Mouse (Mus musculus) intestine, embryonic 14.5 days (tissue): ENCODE measurements around the gene Gpr3. TPM values are rescaled to one million over a fixed set of nuclear protein-coding genes. Genes with fewer than 3 reads are reported as not detected.

ENCODE experiments used
- ATAC-seq: fragments of 200-750 bp; cut with Nextera tagmentation; replicated peaks from 2 replicates; pipeline ENCODE4 v1.8.0; 2017; ENCODE audit warnings: low read depth, moderate number of reproducible peaks, moderate TSS enrichment, moderate library complexity; ENCODE audit not compliant: low FRiP score, low TSS enrichment
- DNase-seq: peaks from one replicate; pipeline ENCODE4 v3.0.0-alpha.2; 2018; ENCODE audit warnings: low spot score
- H3K27ac ChIP-seq: fragments of 300-500 bp; sonication (generic); 2 replicates; pipeline ENCODE4 v1.5.1; 2014; ENCODE audit warnings: low read depth, mild to moderate bottlenecking, control low read depth
- H3K27me3 ChIP-seq: fragments of 300-500 bp; sonication (generic); replicated peaks from 2 replicates; pipeline ENCODE4 v1.6.1; 2014; ENCODE audit warnings: low read length, control low read depth; ENCODE audit not compliant: control insufficient read depth, insufficient read depth
- H3K36me3 ChIP-seq: fragments of 300-500 bp; sonication (generic); 2 replicates; pipeline ENCODE4 v1.6.1; 2014; ENCODE audit warnings: low read length, control low read depth; ENCODE audit not compliant: control insufficient read depth, insufficient read depth
- H3K4me1 ChIP-seq: fragments of 300-500 bp; sonication (generic); replicated peaks from 2 replicates; pipeline ENCODE4 v1.6.1; 2014; ENCODE audit warnings: low read length, control low read depth, mixed read lengths; ENCODE audit not compliant: control insufficient read depth, insufficient read depth
- H3K4me2 ChIP-seq: fragments of 300-500 bp; sonication (generic); 2 replicates; pipeline ENCODE4 v1.6.1; 2014; ENCODE audit warnings: low read length
- H3K4me3 ChIP-seq: fragments of 300-500 bp; sonication (generic); 2 replicates; pipeline ENCODE4 v1.5.1; 2014; ENCODE audit warnings: low read depth, low read length, control low read depth, mixed read lengths
- H3K9ac ChIP-seq: fragments of 300-500 bp; sonication (generic); 2 replicates; pipeline ENCODE4 v1.6.1; 2014; ENCODE audit warnings: mild to moderate bottlenecking, low read length
- H3K9me3 ChIP-seq: fragments of 300-500 bp; sonication (generic); 2 replicates; pipeline ENCODE4 v1.6.1; 2016; ENCODE audit warnings: low read length, control low read depth; ENCODE audit not compliant: control insufficient read depth
- WGBS: fragments of 180-500 bp; shearing (Covaris S2); extraction: QIAGEN DNeasy Blood & Tissue Kit; methylation state at CpG from one replicate; pipeline ENCODE4 v1.1.7; 2014; 5-methylcytosine and 5-hydroxymethylcytosine counted together
- polyA plus RNA-seq: library from polyadenylated mRNA; unstranded; fragments of >200 nt; fragmentation: Nextera tagmentation; extraction: Ambion mirVana; gene quantifications from 2 replicates; pipeline ENCODE4 v1.2.1, GENCODE M21; 2014

The Gpr3 gene
- polyA plus RNA-seq, 1 experiment from 2014 or later, result not detected

DNA sequence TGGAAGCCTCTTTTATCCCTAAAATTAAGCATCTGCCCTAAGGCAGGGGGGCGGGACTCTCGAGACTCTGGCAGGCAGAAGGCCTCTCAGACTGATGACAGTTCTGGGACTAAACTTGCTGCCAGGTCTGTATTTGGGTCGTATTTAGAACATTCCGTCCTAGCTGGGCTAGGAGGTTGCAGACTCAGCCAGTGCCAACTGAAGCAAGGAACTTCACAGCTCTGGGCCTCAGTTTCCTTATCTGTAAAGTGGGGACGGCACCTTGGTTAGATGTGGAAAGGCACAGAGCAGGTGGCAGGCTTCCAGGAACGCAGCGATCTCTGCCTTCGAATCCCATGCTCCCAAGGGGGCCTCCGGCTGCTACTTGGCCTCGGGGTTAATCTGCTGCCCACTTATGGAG is 13.7 kb upstream of the Gpr3 start:
- H3K4me1 ChIP-seq, result no peaks in the 10 kb centered on the region; the same call in 1 of the 2 replicates
- 69% methylated on average over 10 of the region's 10 CpGs for WGBS
- DNase-seq (no peak), ATAC-seq (no peak)
- no peaks in the 10 kb centered on the region for H3K36me3 ChIP-seq
- no peak overlapping the region for H3K4me2 ChIP-seq
- H3K27me3 ChIP-seq, result peaks cover 9% of the 10 kb centered on the region; the same call in 1 of the 2 replicates
- H3K4me3 ChIP-seq, result no peak overlapping the region
- no peak overlapping the region for H3K27ac ChIP-seq
- H3K9ac ChIP-seq, result no peak overlapping the region
- no peaks in the 10 kb centered on the region for H3K9me3 ChIP-seq

DNA sequence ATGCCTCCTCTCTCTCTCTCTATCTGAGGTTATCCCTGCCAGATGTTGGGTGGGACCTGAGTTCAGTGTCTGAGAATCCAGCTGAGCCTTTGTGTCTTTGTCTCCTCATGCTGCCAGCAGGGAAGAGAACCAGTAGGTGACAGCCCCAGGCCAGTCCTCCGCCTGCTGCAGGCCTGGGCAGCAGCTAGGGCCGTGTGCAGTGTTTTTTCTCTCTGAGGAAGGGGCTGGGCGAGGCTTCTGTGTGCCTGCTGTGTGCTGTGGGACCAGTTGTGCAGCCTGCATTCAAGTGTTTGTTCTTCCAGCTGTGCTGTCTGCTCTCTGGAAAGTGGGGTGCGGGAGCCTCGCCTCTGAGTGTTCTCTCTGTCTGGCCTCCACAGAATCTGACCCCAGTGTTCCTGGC is 11.5 kb upstream of the Gpr3 start:
- Histone ChIP-seq H3K36me3 (no peaks in the 10 kb centered on the region), H3K9me3 (no peaks in the 10 kb centered on the region), H3K4me1 (no peaks in the 10 kb centered on the region; the same call in 1 of the 2 replicates), H3K4me3 (no peak overlapping the region), H3K27ac (no peak overlapping the region), H3K27me3 (peaks cover 9% of the 10 kb centered on the region; the same call in 1 of the 2 replicates), H3K9ac (no peak overlapping the region), H3K4me2 (no peak overlapping the region)
- 52% methylated on average over 5 of the region's 5 CpGs for WGBS
- ATAC-seq (no peak), DNase-seq (no peak)

DNA sequence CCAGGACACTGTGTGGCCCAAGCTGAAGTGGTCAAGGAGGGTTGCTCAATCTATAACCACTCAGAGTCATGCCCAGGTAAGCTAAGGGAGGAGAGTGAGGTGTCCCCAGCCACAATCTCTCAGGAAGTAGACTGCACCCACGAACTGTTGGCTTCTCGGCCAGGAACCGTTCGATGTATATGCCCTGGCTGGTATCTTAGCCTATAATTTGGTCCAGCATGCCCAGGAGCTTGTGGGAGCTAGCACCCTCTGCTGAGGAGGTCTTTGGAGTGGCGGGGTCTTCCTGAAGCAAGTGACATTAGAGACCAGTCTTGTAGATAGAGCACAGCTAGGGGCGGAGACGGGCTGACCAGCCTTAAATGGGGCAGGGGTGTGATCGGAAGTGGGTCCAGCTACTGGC is 9.4 kb upstream of the Gpr3 start:
- Histone ChIP-seq H3K9me3 (no peaks in the 10 kb centered on the region), H3K4me2 (no peak overlapping the region)
- 86% methylated on average over 8 of the region's 8 CpGs for WGBS

DNA sequence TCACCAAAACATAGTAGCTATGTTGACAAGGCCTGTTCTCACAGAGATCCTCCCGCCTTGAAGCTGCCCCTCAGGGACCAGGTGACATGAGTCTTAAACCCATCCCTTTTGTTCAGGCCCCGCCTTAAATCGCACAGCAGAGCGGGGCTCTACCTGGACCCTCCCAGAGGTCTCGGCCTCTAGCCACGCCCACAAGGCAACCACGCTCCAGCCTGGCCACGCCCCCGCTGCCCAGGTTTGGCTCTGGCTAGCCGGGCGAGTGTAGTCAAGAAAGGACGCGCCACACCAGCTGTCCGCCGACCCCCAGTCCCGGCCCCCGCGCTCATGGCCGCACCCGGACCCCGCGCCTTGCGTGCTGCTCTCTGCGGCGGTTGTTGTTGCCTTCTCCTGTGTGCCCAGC is 8.3 kb upstream of the Gpr3 start:
- peak; percentile 81 for DNase-seq
- Histone ChIP-seq H3K27me3 (peaks cover 9% of the 10 kb centered on the region; the same call in 1 of the 2 replicates), H3K4me3 (peak overlapping the region; percentile 33), H3K4me2 (peak overlapping the region; percentile 63), H3K9me3 (no peaks in the 10 kb centered on the region), H3K27ac (no peak overlapping the region), H3K9ac (peak overlapping the region; percentile 20; the same call in 1 of the 2 replicates), H3K4me1 (no peaks in the 10 kb centered on the region; the same call in 1 of the 2 replicates), H3K36me3 (no peaks in the 10 kb centered on the region)
- WGBS, result 2% methylated on average over 25 of the region's 25 CpGs
- peak; percentile 57; the same call in 1 of the 2 replicates for ATAC-seq

More for the DNA sequence above, 9.4 kb upstream of the Gpr3 start:
- Histone ChIP-seq H3K4me3 (no peak overlapping the region), H3K9ac (no peak overlapping the region), H3K27me3 (peaks cover 9% of the 10 kb centered on the region; the same call in 1 of the 2 replicates), H3K4me1 (no peaks in the 10 kb centered on the region; the same call in 1 of the 2 replicates), H3K27ac (no peak overlapping the region), H3K36me3 (no peaks in the 10 kb centered on the region)
- DNase-seq (no peak), ATAC-seq (no peak)

DNA sequence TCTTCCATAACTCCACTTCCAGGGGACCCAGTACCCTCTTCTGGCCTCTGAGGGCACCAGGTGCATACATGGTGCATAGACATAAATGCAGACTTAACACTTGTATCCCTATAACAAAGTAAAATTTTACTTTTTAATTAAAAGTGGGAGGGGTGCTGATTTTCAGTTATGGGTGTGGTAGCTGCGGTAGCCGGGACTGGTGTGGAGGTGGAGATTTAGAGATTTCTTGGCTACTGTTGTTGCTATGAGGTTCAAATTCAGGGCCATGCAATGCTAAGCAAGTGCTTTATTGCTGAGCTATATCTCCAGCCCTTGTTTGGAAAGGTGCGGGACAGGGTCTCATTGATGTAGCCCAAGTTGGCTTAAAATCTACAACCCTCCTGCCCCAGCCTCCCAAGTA is 6.4 kb upstream of the Gpr3 start:
- 83% methylated on average over 3 of the region's 3 CpGs for WGBS

DNA sequence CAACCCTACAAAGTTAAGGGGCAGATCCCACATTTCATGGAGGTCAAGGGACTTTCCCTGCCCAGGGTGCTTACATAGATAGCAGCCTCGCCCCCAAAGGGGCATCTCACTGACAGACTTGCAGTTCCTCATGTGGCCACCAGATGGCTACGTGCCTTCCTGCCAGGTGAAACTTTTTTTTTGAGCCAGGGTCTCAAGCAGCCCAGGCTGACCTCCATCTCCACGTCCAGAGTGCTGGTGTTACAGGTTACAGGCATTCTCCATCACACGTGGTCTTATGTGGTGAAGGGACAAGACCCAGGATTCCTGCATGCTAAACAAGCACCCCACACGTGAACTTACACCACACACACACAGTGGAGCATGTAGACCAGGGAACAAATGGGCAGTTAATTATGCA is 5.3 kb upstream of the Gpr3 start:
- Histone ChIP-seq H3K4me2 (no peak overlapping the region), H3K9ac (no peak overlapping the region), H3K27ac (no peak overlapping the region), H3K27me3 (peaks cover 26% of the 10 kb centered on the region), H3K36me3 (no peaks in the 10 kb centered on the region), H3K4me3 (no peak overlapping the region), H3K9me3 (no peaks in the 10 kb centered on the region), H3K4me1 (peaks cover 10% of the 10 kb centered on the region)
- 7% methylated on average over 5 of the region's 5 CpGs for WGBS
- no peak for ATAC-seq
- peak; percentile 80 for DNase-seq

More for the DNA sequence above, 6.4 kb upstream of the Gpr3 start:
- H3K9ac ChIP-seq, result no peak overlapping the region
- no peaks in the 10 kb centered on the region for H3K36me3 ChIP-seq
- H3K4me1 ChIP-seq, result no peaks in the 10 kb centered on the region; the same call in 1 of the 2 replicates
- peaks cover 16% of the 10 kb centered on the region for H3K27me3 ChIP-seq
- H3K4me2 ChIP-seq, result no peak overlapping the region
- no peak overlapping the region for H3K27ac ChIP-seq
- H3K9me3 ChIP-seq, result no peaks in the 10 kb centered on the region
- H3K4me3 ChIP-seq, result no peak overlapping the region
- no peak for DNase-seq
- no peak for ATAC-seq

DNA sequence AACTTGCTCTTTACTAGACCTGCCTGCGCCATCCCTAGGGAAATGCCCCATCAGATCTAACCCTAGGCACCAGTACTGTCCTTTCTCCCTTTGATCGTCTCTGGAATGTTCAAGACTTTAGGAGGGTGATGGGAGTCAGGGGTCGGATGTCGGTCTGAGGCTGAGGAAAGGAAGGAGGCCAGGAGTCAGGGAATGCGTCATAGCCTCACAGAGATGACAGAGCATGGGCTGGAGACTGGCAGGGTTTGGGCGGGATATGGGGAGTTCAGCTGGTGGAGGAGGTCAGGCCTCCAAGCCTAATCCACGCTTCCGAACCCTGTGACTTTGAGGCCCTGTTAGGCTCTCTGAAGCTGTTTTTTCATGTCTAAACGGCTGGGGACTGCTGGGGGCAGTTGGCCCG is 1.3 kb upstream of the Gpr3 start:
- Histone ChIP-seq H3K4me1 (peaks cover 11% of the 10 kb centered on the region), H3K9me3 (no peaks in the 10 kb centered on the region), H3K36me3 (no peaks in the 10 kb centered on the region), H3K4me3 (no peak overlapping the region), H3K27me3 (peaks cover 24% of the 10 kb centered on the region), H3K27ac (no peak overlapping the region), H3K9ac (no peak overlapping the region), H3K4me2 (peak overlapping the region; percentile 90)
- 14% methylated on average over 10 of the region's 10 CpGs for WGBS
- DNase-seq (no peak), ATAC-seq (no peak)

DNA sequence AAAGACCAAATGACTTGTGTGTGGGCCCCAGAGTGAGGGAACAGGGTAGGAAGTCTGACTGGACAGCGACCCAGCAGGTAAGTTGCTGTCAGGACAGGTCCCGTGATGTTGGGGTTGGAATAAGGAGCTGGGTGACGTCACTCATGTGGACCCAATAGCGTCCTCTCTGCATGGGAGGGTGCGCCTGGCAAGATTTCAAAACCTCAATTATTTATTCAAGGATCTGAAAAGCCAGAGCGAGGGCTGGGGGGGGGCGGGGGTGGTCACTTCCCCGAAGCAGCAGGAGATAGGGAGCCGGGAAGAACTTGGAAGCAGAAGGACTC is 893 bp upstream of the Gpr3 start:
- Histone ChIP-seq H3K27ac (no peak overlapping the region), H3K9me3 (no peaks in the 10 kb centered on the region), H3K4me1 (peaks cover 11% of the 10 kb centered on the region), H3K4me2 (peak overlapping the region; percentile 90), H3K4me3 (peak overlapping the region; percentile 52), H3K36me3 (no peaks in the 10 kb centered on the region), H3K9ac (no peak overlapping the region), H3K27me3 (peaks cover 24% of the 10 kb centered on the region)
- DNase-seq, result no peak
- ATAC-seq, result 0 out of 2 replicates have a peak, but pooled peaks have one; percentile 12
- WGBS, result 1% methylated on average over 9 of the region's 9 CpGs

DNA sequence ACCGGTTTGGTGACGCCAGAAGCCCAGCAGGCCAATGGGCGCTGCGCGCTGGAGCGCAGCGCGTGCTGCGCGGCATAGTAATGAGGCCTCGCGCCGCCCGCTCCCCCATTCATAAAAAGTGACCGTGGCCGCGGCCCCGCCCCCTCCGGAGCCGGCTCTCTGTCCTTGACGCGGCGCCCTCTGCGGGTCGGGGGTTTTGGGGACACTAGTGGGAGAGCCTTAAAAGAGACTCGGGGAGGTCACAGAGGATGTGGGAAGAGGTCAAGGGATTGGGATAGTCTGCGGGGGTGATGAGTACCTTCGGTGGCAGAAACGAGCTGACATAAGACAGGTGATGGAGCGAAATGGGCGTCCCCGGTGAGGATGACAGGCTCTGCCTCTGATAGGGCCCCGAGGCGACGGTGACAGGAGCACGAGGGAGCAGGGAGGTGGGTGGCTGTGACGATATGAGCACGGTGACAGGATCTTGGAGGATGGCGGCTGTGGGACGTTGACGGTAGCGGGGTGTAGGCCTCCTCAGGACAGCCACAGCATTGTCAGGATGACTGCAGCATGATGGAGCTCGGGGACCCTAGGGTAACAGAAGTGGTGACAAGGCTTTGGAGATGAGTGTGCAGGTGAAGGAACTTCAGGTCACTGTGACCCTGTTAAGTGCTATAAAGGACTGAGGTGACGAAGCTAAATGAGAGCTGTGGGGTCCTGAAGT is 379 bp upstream of the Gpr3 start:
- Histone ChIP-seq H3K27ac (no peak overlapping the region), H3K4me1 (peaks cover 11% of the 10 kb centered on the region), H3K4me3 (peak overlapping the region; percentile 52), H3K36me3 (no peaks in the 10 kb centered on the region), H3K27me3 (peaks cover 24% of the 10 kb centered on the region), H3K9ac (peak overlapping the region; percentile 33; the same call in 1 of the 2 replicates), H3K4me2 (peak overlapping the region; percentile 90), H3K9me3 (no peaks in the 10 kb centered on the region)
- DNase-seq (peak; percentile 82), ATAC-seq (peak; percentile 80)
- WGBS, result 4% methylated on average over 44 of the region's 44 CpGs
